Mouse (Mus musculus) midbrain, postnatal 0 days (tissue): Measurements from ENCODE around the gene Txlna. TPM values are rescaled to one million over a fixed set of nuclear protein-coding genes. Genes with fewer than 3 reads are reported as not detected.

Experiments used
- ATAC-seq: fragments of 200-750 bp; cut with Nextera tagmentation; 2 replicates; pipeline ENCODE4 v1.8.0; 2017; ENCODE audit warnings: moderate number of reproducible peaks, mild to moderate bottlenecking, moderate TSS enrichment, moderate library complexity; ENCODE audit not compliant: low FRiP score
- DNase-seq: peaks from one replicate; pipeline ENCODE4 v3.0.0-alpha.2; 2015; ENCODE audit warnings: low spot score
- H3K27ac ChIP-seq: fragments of 300-500 bp; sonication (generic); 2 replicates; pipeline ENCODE4 v1.5.1; 2014; ENCODE audit warnings: low read depth, mild to moderate bottlenecking, low read length, mixed read lengths
- H3K27me3 ChIP-seq: fragments of 300-500 bp; sonication (generic); 2 replicates; pipeline ENCODE4 v1.6.1; 2014; ENCODE audit warnings: low read length, control low read depth, mixed read lengths; ENCODE audit not compliant: insufficient read depth
- H3K36me3 ChIP-seq: fragments of 300-500 bp; sonication (generic); 2 replicates; pipeline ENCODE4 v1.6.1; 2014; ENCODE audit warnings: low read length, control low read depth, mixed read lengths; ENCODE audit not compliant: insufficient read depth
- H3K4me1 ChIP-seq: fragments of 300-500 bp; sonication (generic); 2 replicates; pipeline ENCODE4 v1.6.1; 2014; ENCODE audit warnings: mild to moderate bottlenecking, control low read depth, antibody characterized with exemption, low read length, mixed read lengths; ENCODE audit not compliant: insufficient read depth
- H3K4me2 ChIP-seq: fragments of 300-500 bp; sonication (generic); 2 replicates; pipeline ENCODE4 v1.6.1; 2014; ENCODE audit warnings: low read depth, mild to moderate bottlenecking, low read length, mixed read lengths; ENCODE audit not compliant: poor library complexity, severe bottlenecking
- H3K4me3 ChIP-seq: fragments of 300-500 bp; sonication (generic); 2 replicates; pipeline ENCODE4 v1.5.1; 2014; ENCODE audit warnings: low read depth, mild to moderate bottlenecking, low read length, moderate library complexity
- H3K9ac ChIP-seq: fragments of 300-500 bp; sonication (generic); replicated peaks from 2 replicates; pipeline ENCODE4 v1.6.1; 2014; ENCODE audit warnings: mild to moderate bottlenecking, low read length, moderate library complexity, mixed read lengths; ENCODE audit not compliant: poor library complexity, severe bottlenecking
- H3K9me3 ChIP-seq: fragments of 300-500 bp; sonication (generic); 2 replicates; pipeline ENCODE4 v1.6.1; 2016; ENCODE audit warnings: low read length, control low read depth
- CTCF ChIP-seq: IDR thresholded peaks from 2 replicates; pipeline ENCODE4 v1.5.1; 2016; ENCODE audit warnings: antibody characterized with exemption, mild to moderate bottlenecking
- WGBS: fragments of 180-500 bp; shearing (Covaris S2); extraction: QIAGEN DNeasy Blood & Tissue Kit; methylation state at CpG from one replicate; pipeline ENCODE4 v1.1.7; 2014; 5-methylcytosine and 5-hydroxymethylcytosine counted together
- polyA plus RNA-seq: library from polyadenylated mRNA; unstranded; fragments of >200 nt; fragmentation: Nextera tagmentation; extraction: Ambion mirVana; gene quantifications from 2 replicates; pipeline ENCODE4 v1.2.1, GENCODE M21; 2015
- total RNA-seq: library from RNA; depleted of rRNA; stranded (reverse); fragments of >200 nt; gene quantifications from 2 replicates; pipeline ENCODE4 v1.2.3, GENCODE M21; 2014

Txlna gene
- total and polyA plus RNA-seq, 2 experiments from 2014 or later, result 25.6 to 33.4 TPM

GRCm38 (mm10) chr4:129631867-129632266, 9.0 kb downstream of the Txlna start:
- peaks cover 68% of the 10 kb centered on the region for H3K36me3 ChIP-seq
- TF ChIP-seq CTCF, result no peak
- no peak overlapping the region for H3K9ac ChIP-seq
- 93% methylated on average over 12 of the region's 12 CpGs for WGBS
- no peak overlapping the region for H3K4me3 ChIP-seq
- H3K4me1 ChIP-seq, result no peaks in the 10 kb centered on the region
- no peak overlapping the region for H3K27ac ChIP-seq
- DNase-seq, result no peak
- H3K4me2 ChIP-seq, result no peak overlapping the region
- ATAC-seq, result no peak
- no peaks in the 10 kb centered on the region for H3K27me3 ChIP-seq
- no peaks in the 10 kb centered on the region for H3K9me3 ChIP-seq

GRCm38 (mm10) chr4:129630944-129631343, 9.9 kb downstream of the Txlna start:
- H3K36me3 ChIP-seq, result peaks cover 69% of the 10 kb centered on the region
- no peak for TF ChIP-seq CTCF
- no peak overlapping the region for H3K9ac ChIP-seq
- H3K9me3 ChIP-seq, result no peaks in the 10 kb centered on the region
- H3K27me3 ChIP-seq, result no peaks in the 10 kb centered on the region
- DNase-seq, result peak; percentile 35
- ATAC-seq, result no peak
- no peak overlapping the region for H3K4me2 ChIP-seq
- no peak overlapping the region for H3K4me3 ChIP-seq
- H3K4me1 ChIP-seq, result no peaks in the 10 kb centered on the region; the same call in 1 of the 2 replicates
- no peak overlapping the region for H3K27ac ChIP-seq
- 83% methylated on average over 4 of the region's 4 CpGs for WGBS

GRCm38 (mm10) chr4:129626035-129626434, 14.8 kb downstream of the Txlna start:
- DNase-seq (no peak), ATAC-seq (no peak)
- H3K4me2 ChIP-seq, result no peak overlapping the region
- no peak for TF ChIP-seq CTCF
- peaks cover 25% of the 10 kb centered on the region for H3K4me1 ChIP-seq
- H3K9me3 ChIP-seq, result no peaks in the 10 kb centered on the region
- H3K27ac ChIP-seq, result no peak overlapping the region
- no peak overlapping the region for H3K4me3 ChIP-seq
- WGBS, result 76% methylated on average over 6 of the region's 6 CpGs
- H3K27me3 ChIP-seq, result no peaks in the 10 kb centered on the region
- no peak overlapping the region for H3K9ac ChIP-seq
- H3K36me3 ChIP-seq, result peaks cover 37% of the 10 kb centered on the region

- Histone ChIP-seq H3K9me3 (no peaks in the 10 kb centered on the region), H3K36me3 (peaks cover 32% of the 10 kb centered on the region), H3K4me2 (peak overlapping the region; percentile 89; the same call in 1 of the 2 replicates), H3K27me3 (no peaks in the 10 kb centered on the region), H3K4me1 (peaks cover 26% of the 10 kb centered on the region), H3K4me3 (no peak overlapping the region), H3K27ac (peak overlapping the region; percentile 96), H3K9ac (no peak overlapping the region)
- ATAC-seq (no peak), DNase-seq (no peak)
- TF ChIP-seq CTCF, result no peak
- 44% methylated on average over 4 of the region's 4 CpGs for WGBS
Observed at GRCm38 (mm10) chr4:129625496-129625895, 15.4 kb downstream of the Txlna start.

GRCm38 (mm10) chr4:129625029-129625370, 15.9 kb downstream of the Txlna start:
- H3K4me3 ChIP-seq, result peak overlapping the region; percentile 59
- peak overlapping the region; percentile 57 for H3K9ac ChIP-seq
- H3K27ac ChIP-seq, result peak overlapping the region; percentile 96
- ATAC-seq (peak; percentile 28; the same call in 1 of the 2 replicates), DNase-seq (peak; percentile 87)
- peaks cover 26% of the 10 kb centered on the region for H3K4me1 ChIP-seq
- 1% methylated on average over 6 of the region's 6 CpGs for WGBS
- peaks cover 29% of the 10 kb centered on the region for H3K36me3 ChIP-seq
- H3K9me3 ChIP-seq, result no peaks in the 10 kb centered on the region
- peak overlapping the region; percentile 89 for H3K4me2 ChIP-seq
- TF ChIP-seq CTCF, result 0 out of 2 replicates have a peak, but pooled peaks have one; percentile 10
- H3K27me3 ChIP-seq, result no peaks in the 10 kb centered on the region

GRCm38 (mm10) chr4:129624281-129625028, 16.4 kb downstream of the Txlna start:
- Histone ChIP-seq H3K9ac (peak overlapping the region; percentile 81), H3K4me1 (peaks cover 26% of the 10 kb centered on the region), H3K4me3 (peak overlapping the region; percentile 59), H3K27ac (peak overlapping the region; percentile 96), H3K27me3 (no peaks in the 10 kb centered on the region), H3K4me2 (peak overlapping the region; percentile 89), H3K9me3 (no peaks in the 10 kb centered on the region), H3K36me3 (peaks cover 29% of the 10 kb centered on the region)
- no peak for TF ChIP-seq CTCF
- ATAC-seq, result peak; percentile 95
- under 1% methylated on average over 18 of the region's 18 CpGs for WGBS
- DNase-seq, result peak; percentile 98
